Mouse (Mus musculus) c-Kit-negative CD71-positive TER-119-positive erythroid progenitor cells, embryonic 14.5 days (primary cell): ENCODE measurements at regions not wholly inside any gene's neighbourhood (a gene's known extent, or its start where the extent isn't known, plus 50 kb on each side); places are given as distances from the start of the nearest gene placed in this dataset.
"Not testable (repeated sequence)": the region's sequence is repeated elsewhere in the genome, so short reads cannot be mapped to it uniquely, and the experiment has no call there.

Source experiments
- DNase-seq: peaks from one replicate; pipeline ENCODE4 v3.0.0-alpha.2; 2013; ENCODE audit warnings: low read depth, low spot score

- no peak for DNase-seq
Measured at GRCm38 (mm10) chr13:52088319-52088718, 241.8 kb downstream of the Gadd45g start.

- no peak for DNase-seq
Measured at GRCm38 (mm10) chr13:52090365-52090764, 243.9 kb downstream of the Gadd45g start.

GRCm38 (mm10) chr13:52094785-52095184 is 248.3 kb downstream of the Gadd45g start:
- no peak for DNase-seq

- no peak for DNase-seq
Measured at GRCm38 (mm10) chr13:52096506-52096905, 250.0 kb downstream of the Gadd45g start.

- DNase-seq = no peak
Measured at GRCm38 (mm10) chr13:52105989-52106642, 259.6 kb downstream of the Gadd45g start.

- DNase-seq = no peak
Measured at GRCm38 (mm10) chr13:52108349-52108921, 262.0 kb downstream of the Gadd45g start.

GRCm38 (mm10) chr13:52109039-52109759 is 262.7 kb downstream of the Gadd45g start:
- DNase-seq = no peak

GRCm38 (mm10) chr13:52110750-52111149 is 264.3 kb downstream of the Gadd45g start:
- no peak for DNase-seq

GRCm38 (mm10) chr13:52113549-52113948 is 267.1 kb downstream of the Gadd45g start:
- no peak for DNase-seq

GRCm38 (mm10) chr13:52114431-52114830 is 268.0 kb downstream of the Gadd45g start:
- no peak for DNase-seq

- no peak for DNase-seq
Measured at GRCm38 (mm10) chr13:52114962-52115361, 268.5 kb downstream of the Gadd45g start.

GRCm38 (mm10) chr13:52116241-52116640 is 269.8 kb downstream of the Gadd45g start:
- DNase-seq = no peak

GRCm38 (mm10) chr13:52116756-52117155 is 270.3 kb downstream of the Gadd45g start:
- no peak for DNase-seq

GRCm38 (mm10) chr13:52120795-52121194 is 274.3 kb downstream of the Gadd45g start:
- no peak for DNase-seq

- no peak for DNase-seq
Measured at GRCm38 (mm10) chr13:52125037-52125436, 278.6 kb downstream of the Gadd45g start.

GRCm38 (mm10) chr13:52127751-52128150 is 281.3 kb downstream of the Gadd45g start:
- DNase-seq = no peak

GRCm38 (mm10) chr13:52129466-52129865 is 283.0 kb downstream of the Gadd45g start:
- no peak for DNase-seq

GRCm38 (mm10) chr13:52133202-52133601 is 286.7 kb downstream of the Gadd45g start:
- no peak for DNase-seq

- no peak for DNase-seq
Measured at GRCm38 (mm10) chr13:52138331-52138945, 292.0 kb downstream of the Gadd45g start.

GRCm38 (mm10) chr13:52139140-52139809 is 292.8 kb downstream of the Gadd45g start:
- no peak for DNase-seq

- no peak for DNase-seq
Measured at GRCm38 (mm10) chr13:52140221-52140620, 293.7 kb downstream of the Gadd45g start.

GRCm38 (mm10) chr13:52144066-52144465 is 297.6 kb downstream of the Gadd45g start:
- DNase-seq = not testable (repeated sequence)
